Mouse (Mus musculus) layer of hippocampus, adult 2 months (tissue): Measurements from ENCODE around the gene Rabif. TPM values are rescaled to one million over a fixed set of nuclear protein-coding genes. Genes with fewer than 3 reads are reported as not detected.

Source experiments
- DNase-seq, 2 experiments: peaks; one replicate each; pipeline ENCODE4 v3.0.0; 2022; ENCODE audit warnings: low spot score in 2 of 2
- H3K27ac ChIP-seq: fragments of 200-600 bp; 2 replicates; pipeline ENCODE4 v1.8.1; 2022
- H3K4me3 ChIP-seq: fragments of 200-600 bp; 2 replicates; pipeline ENCODE4 v1.8.1; 2022; ENCODE audit warnings: mild to moderate bottlenecking
- CTCF ChIP-seq: fragments of 200-600 bp; conservative IDR thresholded peaks from 2 replicates; pipeline ENCODE4 v1.8.1; 2022; ENCODE audit warnings: antibody characterized with exemption, mild to moderate bottlenecking, moderate library complexity
- total RNA-seq, 2 experiments: library from RNA; stranded (reverse); gene quantifications; 2 replicates each; pipeline ENCODE4 v1.2.3; 2021

Rabif gene
- total RNA-seq, 2 experiments from 2014 or later, result 22.3 to 23.6 TPM

GRCm38 (mm10) chr1:134540610-134541009, 46.2 kb downstream of the Rabif start:
- Histone ChIP-seq H3K27ac (no peak overlapping the region), H3K4me3 (no peak overlapping the region)
- no peak for TF ChIP-seq CTCF
- DNase-seq, result no peak

DNA sequence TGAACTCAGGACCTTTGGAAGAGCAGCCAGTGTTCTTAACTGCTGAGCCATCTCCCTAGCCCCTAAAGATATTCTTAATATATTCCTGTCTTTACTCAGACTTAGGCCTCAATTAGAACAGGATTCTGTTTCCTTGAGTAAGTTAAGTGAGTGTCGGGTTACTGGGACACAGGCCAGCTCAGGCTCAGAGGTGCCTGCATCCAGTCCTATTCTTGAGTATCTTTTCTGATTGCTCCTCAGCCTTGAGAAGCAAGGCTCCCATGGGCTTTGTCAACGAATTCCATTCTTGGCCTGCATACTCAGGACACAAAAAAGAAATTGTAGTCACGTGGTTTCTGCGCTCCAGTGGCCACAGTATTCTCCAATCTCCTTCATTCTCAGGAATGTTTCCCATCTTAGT, 53.8 kb downstream of the Rabif start:
- DNase-seq, result no peak
- H3K27ac ChIP-seq, result no peak overlapping the region
- no peak overlapping the region for H3K4me3 ChIP-seq
- no peak for TF ChIP-seq CTCF

DNA sequence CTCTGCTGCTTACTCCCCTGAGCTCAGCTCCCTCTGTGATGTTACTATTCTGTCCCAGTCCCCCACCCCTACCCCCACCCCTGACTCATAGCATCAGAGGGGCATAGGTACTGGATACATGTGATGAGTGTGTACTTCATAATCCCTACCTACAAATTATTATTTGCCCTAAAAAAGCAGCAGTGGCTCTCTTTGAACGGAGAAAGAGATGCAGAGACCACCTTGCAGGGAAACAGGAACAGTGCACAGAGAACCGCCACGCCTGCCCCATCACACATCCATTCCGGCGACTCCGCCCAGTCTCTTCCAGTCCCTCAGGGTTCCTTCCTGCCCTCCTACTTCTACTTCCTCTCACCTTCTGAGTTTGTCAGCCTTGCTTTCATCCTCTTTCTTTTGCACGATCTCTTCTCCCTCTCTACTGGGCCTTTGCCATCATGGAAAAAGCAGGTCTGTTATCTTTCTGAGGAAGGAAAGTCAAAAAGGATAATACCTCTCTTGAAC, 55.2 kb downstream of the Rabif start, which contains the start of gene Mgat4e:
TSS of gene Mgat4e (minus strand) at position 51 of the 501 bp plus-strand sequence.
- Histone ChIP-seq H3K4me3 (no peak within 1 kb of the TSS), H3K27ac (no peak within 1 kb of the TSS)
- DNase-seq, result no peak
- no peak for TF ChIP-seq CTCF

DNA sequence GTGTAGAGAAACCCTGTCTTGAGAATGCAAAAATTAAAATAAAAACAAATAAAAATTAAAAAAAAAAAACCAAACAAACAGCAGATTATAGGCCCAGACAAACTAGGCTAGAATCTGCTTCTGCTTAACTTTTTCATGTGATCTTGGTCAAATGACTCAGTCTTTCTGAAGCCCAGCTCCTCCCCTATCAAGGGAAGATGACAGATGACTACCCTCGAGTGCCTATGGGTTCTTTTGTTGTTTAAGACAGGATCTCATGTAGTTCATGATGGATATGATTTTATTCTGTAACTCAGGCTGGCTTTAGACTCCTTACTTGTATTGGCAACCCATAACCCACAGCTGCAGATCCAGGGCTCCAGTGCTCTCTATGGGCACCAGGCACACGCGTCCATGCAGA, 57.4 kb downstream of the Rabif start:
- no peak for DNase-seq
- no peak overlapping the region for H3K27ac ChIP-seq
- H3K4me3 ChIP-seq, result no peak overlapping the region
- no peak for TF ChIP-seq CTCF

DNA sequence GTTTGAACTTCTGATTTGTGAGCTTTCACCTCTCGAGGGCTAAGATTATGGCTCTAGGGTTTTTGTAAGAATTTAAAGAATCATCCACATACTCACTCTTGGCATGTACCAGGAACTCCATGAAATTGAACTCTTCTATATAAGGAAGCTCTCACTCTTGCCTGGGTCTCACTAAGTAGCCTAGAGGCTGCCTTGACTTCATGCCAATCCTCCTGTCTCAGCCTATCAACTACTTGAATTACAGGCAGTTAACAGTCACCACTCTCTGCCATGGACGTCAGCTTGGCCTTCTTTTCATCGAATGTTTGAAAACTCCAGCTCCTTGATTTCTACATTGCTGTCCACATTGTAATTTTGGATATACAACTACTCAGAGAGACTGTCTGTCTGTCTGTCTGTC, 57.9 kb downstream of the Rabif start:
- TF ChIP-seq CTCF, result no peak
- Histone ChIP-seq H3K27ac (no peak overlapping the region), H3K4me3 (no peak overlapping the region)
- no peak for DNase-seq

- TF ChIP-seq CTCF, result no peak
- DNase-seq, result no peak
- Histone ChIP-seq H3K4me3 (no peak overlapping the region), H3K27ac (no peak overlapping the region)
These were observed 60.9 kb downstream of the Rabif start for GRCm38 (mm10) chr1:134555240-134555870.

DNA sequence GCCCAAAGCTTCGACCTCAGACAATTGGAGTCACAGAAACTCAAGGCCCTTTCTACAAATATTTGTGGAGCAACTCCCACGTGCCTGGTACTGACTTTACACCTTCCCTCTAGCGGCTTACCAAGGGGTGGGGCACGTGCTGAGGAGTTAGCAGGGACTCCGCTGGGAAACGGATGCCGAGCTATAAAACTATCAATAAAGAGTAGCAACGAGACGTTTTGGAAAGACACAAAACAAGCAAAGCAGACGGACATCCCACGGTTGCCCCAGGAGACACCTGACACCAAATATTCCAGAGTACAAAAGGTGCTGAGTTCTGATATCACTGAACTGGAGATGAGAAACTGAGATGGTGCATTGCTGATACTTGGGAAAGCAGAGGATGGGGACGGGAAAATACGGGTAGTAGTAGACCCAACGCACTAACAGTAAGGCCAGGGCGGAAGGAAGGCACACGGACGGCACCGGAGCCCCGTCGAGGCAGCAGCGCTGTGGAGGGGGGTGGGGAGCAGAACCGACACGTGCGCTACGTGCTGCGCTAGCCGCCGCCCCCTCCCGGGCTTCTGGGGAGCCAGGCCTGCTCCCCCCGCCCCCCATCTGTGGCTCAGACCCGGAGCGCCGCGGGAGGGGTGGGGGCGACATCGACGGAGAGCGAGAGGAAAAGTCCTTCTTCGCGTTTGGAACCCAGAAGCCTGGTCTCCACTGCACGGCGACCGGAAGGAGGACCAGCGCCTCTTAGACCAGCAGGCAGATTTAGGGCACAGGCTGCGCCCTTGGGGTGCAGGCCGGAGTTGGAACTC, 61.6 kb downstream of the Rabif start:
- no peak for TF ChIP-seq CTCF

GRCm38 (mm10) chr1:134556671-134557218, 62.3 kb downstream of the Rabif start:
- peak overlapping the region; percentile 90 for H3K27ac ChIP-seq
- DNase-seq, result peak; percentile 92 to 95
- H3K4me3 ChIP-seq, result peak overlapping the region; percentile 87
- TF ChIP-seq CTCF, result no peak

More for the DNA sequence above, 61.6 kb downstream of the Rabif start:
- H3K27ac ChIP-seq, result peak overlapping the region; percentile 90
- H3K4me3 ChIP-seq, result peak overlapping the region; percentile 87
- DNase-seq, result peak; percentile 57 to 60

Other genes with a start within 250 kb of the Rabif start
- not detected for gene Myog, start 204.7 kb upstream of the Rabif start, total RNA-seq
- gene Ppfia4, start 161.7 kb upstream of the Rabif start, total RNA-seq, result 10 to 100 TPM; 71.9 to 79.7 TPM
- 10 to 100 TPM; 73.5 to 76.7 TPM for gene Tmem183a, start 132.7 kb upstream of the Rabif start, total RNA-seq
- gene 4933406M09Rik, start 108.7 kb upstream of the Rabif start, total RNA-seq, result not detected
- gene Cyb5r1, start 89.1 kb upstream of the Rabif start, total RNA-seq, result 10 to 100 TPM; 27.4 to 39.9 TPM
- gene Adipor1, start 79.3 kb upstream of the Rabif start, total RNA-seq, result 10 to 100 TPM; 53.1 to 55.2 TPM
- gene Klhl12, start 39.1 kb upstream of the Rabif start, total RNA-seq, result 10 to 100 TPM; 43.5 to 44.4 TPM
- not detected for gene Mgat4e, start 55.0 kb downstream of the Rabif start, total RNA-seq
- gene Kdm5b, start 65.5 kb downstream of the Rabif start, total RNA-seq, result 10 to 100 TPM; 69.1 to 72.6 TPM
- gene Syt2, start 152.0 kb downstream of the Rabif start, total RNA-seq, result 10 to 100 TPM; 17.9 to 18.6 TPM